Mouse (Mus musculus) thymus, postnatal 25 days (tissue): ENCODE data around the gene Apobec3.

Source experiments
- DNase-seq: peaks from one replicate; pipeline ENCODE4 v3.0.0; 2022

Apobec3 gene

DNA sequence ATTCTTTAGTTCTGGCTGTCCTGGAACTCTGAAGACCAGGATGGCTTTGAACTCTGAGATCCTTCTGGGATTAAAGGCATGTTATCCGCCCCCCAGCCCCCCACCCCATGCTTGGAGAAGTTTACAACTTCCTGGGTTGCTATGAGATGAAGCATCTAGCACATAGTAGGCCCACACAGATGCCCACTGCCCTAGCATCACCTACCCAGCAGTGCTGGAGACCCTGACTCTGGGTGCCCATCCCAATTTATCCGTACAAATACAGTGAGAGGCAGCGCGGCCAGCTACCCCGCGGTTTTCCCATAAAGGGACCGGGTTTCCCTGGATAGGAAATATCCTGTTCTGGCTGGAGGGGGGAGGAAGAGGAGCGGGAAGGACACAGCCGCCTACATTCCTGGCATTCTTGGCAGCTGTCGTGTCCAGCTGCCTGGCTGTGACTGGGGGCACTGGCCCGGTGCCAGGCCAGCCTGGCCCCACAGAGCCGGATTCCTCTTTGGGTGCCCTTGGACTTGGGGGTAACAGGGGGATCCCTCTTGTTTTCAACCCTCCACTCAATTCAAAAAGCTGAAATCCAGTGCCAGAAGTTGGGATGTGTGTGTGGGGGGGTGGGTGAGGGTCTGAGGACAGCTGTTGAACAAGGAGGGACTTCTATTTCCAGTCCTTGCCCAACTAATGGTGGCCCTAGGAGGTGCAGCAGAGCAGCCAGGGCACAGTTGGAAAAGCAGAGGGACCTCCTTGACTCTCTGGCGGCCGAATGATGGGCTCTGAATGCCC, 60.5 kb downstream of the Apobec3 start:
- no peak for DNase-seq

- DNase-seq, result no peak
These were observed 61.2 kb downstream of the Apobec3 start for GRCm38 (mm10) chr15:79952504-79953231.

GRCm38 (mm10) chr15:79953470-79953869, 62.0 kb downstream of the Apobec3 start:
- DNase-seq, result no peak

DNA sequence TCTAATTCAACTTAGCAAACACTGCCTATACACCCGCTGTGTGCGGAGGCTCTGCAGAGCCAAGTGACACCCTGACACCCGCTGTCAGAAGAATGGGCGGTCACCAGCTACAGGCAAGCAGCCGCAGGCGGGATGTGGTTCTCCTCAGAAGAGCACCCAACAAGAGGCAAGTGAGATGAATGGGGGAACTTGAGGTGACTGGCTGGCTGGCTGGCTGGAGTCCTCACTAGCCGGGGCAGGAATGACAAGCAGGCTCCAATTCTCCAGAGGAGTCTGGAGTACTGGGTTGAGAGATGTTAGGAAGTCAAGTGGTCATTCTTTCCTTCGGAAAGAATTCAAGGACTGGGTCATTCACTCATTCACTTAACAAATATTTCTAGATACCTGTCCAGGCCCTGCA, 65.1 kb downstream of the Apobec3 start:
- peak; percentile 67 for DNase-seq

DNA sequence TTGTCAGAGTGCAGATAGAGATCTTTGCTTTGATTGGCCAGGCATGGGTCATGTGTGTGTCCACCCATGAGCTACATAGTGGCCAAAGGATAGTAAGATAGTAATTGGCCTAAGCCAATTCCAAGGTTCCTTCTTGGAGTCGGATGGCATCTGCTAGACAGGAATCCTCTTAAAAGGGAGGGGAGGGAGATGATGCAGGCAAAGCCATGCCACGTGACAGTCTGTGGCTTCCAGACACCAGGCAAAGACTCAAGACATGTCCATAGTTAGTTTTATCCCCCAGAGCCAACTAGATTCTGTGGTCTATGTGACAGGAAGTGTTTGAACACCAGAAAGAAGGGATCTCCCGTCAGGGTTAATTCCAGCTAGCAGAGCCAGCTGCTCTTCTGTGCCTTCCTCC, 67.0 kb downstream of the Apobec3 start:
- no peak for DNase-seq

DNA sequence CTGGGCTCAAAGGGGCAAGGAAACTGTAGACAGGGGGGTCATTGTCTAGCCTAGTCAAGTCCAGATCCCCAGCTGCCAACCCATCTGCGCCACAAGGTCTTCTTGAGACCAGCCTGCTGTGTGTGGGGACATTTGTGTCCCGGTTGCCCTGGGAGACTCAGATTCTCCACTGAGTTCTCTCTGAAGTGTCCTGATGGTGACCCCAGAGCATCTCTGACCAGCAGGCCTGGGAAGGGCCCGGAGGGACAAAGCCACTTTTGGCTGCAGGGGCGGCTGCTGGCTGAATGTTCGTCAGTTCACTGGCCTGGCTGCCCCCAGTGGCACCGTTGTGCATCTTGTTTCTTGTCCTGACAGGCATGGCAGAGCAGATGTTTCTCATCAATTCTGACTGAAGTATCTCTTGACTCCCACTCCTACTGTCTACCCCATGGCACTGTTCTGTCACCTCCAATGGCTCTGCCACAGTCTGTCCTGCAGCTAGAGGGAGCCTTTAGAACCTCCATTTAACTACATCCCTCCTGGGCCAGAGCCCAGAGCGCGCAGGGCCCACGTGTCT, 70.0 kb downstream of the Apobec3 start:
- no peak for DNase-seq

DNA sequence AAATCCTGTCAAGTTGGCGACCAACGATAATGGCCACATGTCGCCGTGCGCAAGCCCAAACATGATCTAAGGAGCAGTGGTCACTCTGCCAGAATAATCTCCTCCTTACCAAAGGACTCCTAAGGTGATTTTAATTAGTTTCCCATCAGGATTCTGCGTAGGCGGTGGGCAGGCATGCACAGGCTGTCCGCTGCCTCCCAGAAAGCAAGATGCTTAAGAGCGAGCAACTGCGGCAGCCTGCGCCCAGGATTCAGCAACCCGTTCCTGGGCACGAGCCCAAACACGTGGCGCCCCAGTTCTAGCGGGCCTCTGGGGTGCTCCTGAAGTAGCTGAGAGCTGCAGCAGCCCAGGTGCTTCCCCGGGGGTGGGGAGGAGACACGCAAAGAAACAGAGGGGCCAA, 71.2 kb downstream of the Apobec3 start:
- DNase-seq, result no peak

- no peak for DNase-seq
These were observed 72.9 kb downstream of the Apobec3 start for GRCm38 (mm10) chr15:79964376-79964775.
